In the genomic region with DNA sequence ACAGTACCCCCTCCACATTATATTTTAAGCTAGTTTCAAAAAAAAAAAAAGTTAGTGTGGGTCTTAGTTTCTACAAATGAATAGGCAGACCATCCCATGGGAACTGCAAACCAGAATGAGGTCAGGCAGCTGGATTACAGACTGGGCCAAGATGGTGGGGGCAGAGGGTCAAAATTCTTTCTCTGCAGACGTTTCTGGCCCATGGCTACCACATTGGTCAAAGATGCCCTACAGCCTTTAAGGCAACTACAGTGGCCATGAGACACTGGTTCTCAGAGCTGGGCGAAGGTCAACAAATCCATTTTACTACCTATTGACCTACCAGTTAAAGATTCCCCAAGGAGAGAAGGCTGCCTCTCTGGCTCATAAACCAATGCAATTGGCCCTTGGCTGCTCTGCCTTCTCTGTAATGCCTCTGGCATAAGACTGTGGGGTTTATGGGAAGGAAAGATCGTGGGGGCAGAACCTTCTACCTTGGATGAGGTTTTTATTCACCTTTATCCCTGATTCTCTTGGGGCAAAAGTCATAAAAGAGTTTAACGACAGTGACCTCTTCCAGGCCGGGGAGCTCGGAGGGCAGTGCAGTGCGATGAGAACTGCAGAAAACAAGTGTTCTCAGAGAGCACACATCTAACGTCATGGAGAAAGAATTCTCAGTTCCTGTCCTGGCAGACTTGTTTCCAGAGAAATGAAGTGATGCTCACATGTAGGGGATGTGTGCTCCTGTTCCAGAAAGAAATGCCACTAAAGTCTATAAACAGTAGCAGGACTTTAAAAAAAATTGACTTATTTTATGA, we compare ENCODE assay signal across 14 mouse cellular contexts. TPM values are rescaled to one million over a fixed set of nuclear protein-coding genes. Genes with fewer than 3 reads are reported as not detected.
DNase-seq lines count a peak whose midpoint lies in the region; ATAC-seq and TF ChIP-seq lines count a peak whose summit lies in the region.
"Had no signal": no experiment of that assay in that cellular context is flagged by ENCODE, and none has a peak within 500 bp of the region (broad histone marks: within the 10 kb centered on the region; RNA-seq: fewer than 3 reads in every experiment).

No protein-coding gene starts in this region.

- intact Hi-C loops in left cerebral cortex, adult 2 months (cut with DNase I): no loop called here

- peaks cover 15% of the 10 kb centered on the region for H3K4me1 ChIP-seq in liver, adult 2 months (ENCODE audit: control insufficient read depth, insufficient read depth, low read length)
- H3K4me1 ChIP-seq in liver, embryonic 12.5 days: peaks cover 1% of the 10 kb centered on the region; the same call in 1 of the 2 replicates
- H3K4me1 ChIP-seq: lung, embryonic 15.5 days had no signal

- no peak overlapping the region for H3K4me3 ChIP-seq in liver, adult 2 months (ENCODE audit: insufficient read depth, low read depth, low read length)
- no peak overlapping the region for H3K4me3 ChIP-seq in liver, embryonic 12.5 days
- H3K4me3 ChIP-seq in left cerebral cortex, adult 2 months: no peak overlapping the region
- H3K4me3 ChIP-seq: erythroblast, embryonic 14.5 days; lung, embryonic 15.5 days had no signal

- H3K27ac ChIP-seq in liver, adult 2 months (replicated peaks; ENCODE audit: insufficient read depth, low read depth, low read length): peak overlapping the region; percentile 23; the same call in 1 of the 2 replicates
- H3K27ac ChIP-seq in liver, embryonic 12.5 days: no peak overlapping the region
- H3K27ac ChIP-seq in left cerebral cortex, adult 2 months: no peak overlapping the region
- H3K27ac ChIP-seq: lung, embryonic 15.5 days had no signal

- no peak for ATAC-seq in liver, embryonic 12.5 days
- ATAC-seq: CD4-positive, CD25-positive, alpha-beta regulatory T cell, adult 4 months had no signal

- no peaks in the 10 kb centered on the region for H3K79me2 ChIP-seq in liver, adult 2 months (ENCODE audit: control insufficient read depth, insufficient read depth, low read length)

- no peak overlapping the region for H3K9ac ChIP-seq in liver, adult 2 months (ENCODE audit: low read depth, low read length)
- no peak overlapping the region for H3K9ac ChIP-seq in liver, embryonic 12.5 days
- H3K9ac ChIP-seq: lung, embryonic 15.5 days had no signal

- H3K27me3 ChIP-seq in liver, adult 2 months (ENCODE audit: control insufficient read depth, insufficient read depth, low read length): no peaks in the 10 kb centered on the region
- no peaks in the 10 kb centered on the region for H3K27me3 ChIP-seq in liver, embryonic 12.5 days (replicated peaks)
- H3K27me3 ChIP-seq: lung, embryonic 15.5 days had no signal

- no peak for TF ChIP-seq CTCF in liver, adult 2 months (IDR thresholded peaks at IDR 0.05; ENCODE audit: low read depth, low read length)
- no peak for TF ChIP-seq CTCF in left cerebral cortex, adult 2 months (IDR thresholded peaks at IDR 0.05)

- H3K36me3 ChIP-seq in liver, adult 2 months (ENCODE audit: control insufficient read depth, insufficient read depth, low read length): no peaks in the 10 kb centered on the region
- H3K36me3 ChIP-seq in liver, embryonic 12.5 days: no peaks in the 10 kb centered on the region
- H3K36me3 ChIP-seq: lung, embryonic 15.5 days had no signal

- no peak for TF ChIP-seq POLR2A in liver, adult 2 months (IDR thresholded peaks at IDR 0.05; ENCODE audit: extremely low read depth, insufficient read depth, low read length)

- H3K4me2 ChIP-seq in liver, embryonic 12.5 days: no peak overlapping the region
- H3K4me2 ChIP-seq: lung, embryonic 15.5 days had no signal

- peak; percentile 86 for DNase-seq in liver, adult 2 months (ENCODE audit: extremely low read depth, low read depth, low spot score)
- peak; percentile 41 to 55 for DNase-seq in heart, adult 9 months (ENCODE audit: low spot score in 2 of 2)
- DNase-seq in kidney, adult 18-20 months: peak; percentile 64
- peak; percentile 90 for DNase-seq in large intestine, adult 2 months (ENCODE audit: low read depth, low spot score)
- DNase-seq in embryo, embryonic 10 days (ENCODE audit: low spot score): no peak
- DNase-seq in left cerebral cortex, adult 2 months (ENCODE audit: extremely low spot score in 1 of 2, low spot score in 2 of 2): no peak
- DNase-seq in cerebellum, adult 11 months: no peak
- DNase-seq: embryo, embryonic 11 days; right cerebral cortex, postnatal 14 days had no signal

- no peaks in the 10 kb centered on the region for H3K9me3 ChIP-seq in liver, embryonic 12.5 days (replicated peaks)
- H3K9me3 ChIP-seq: lung, embryonic 15.5 days had no signal

- 26% methylated on average over 8 of the region's 8 CpGs for WGBS in liver, adult 2 months
- 65% methylated on average over 8 of the region's 8 CpGs for WGBS in liver, embryonic 12.5 days (ENCODE audit: insufficient replicate concordance)
- WGBS in large intestine, adult 2 months: 22% methylated on average over 8 of the region's 8 CpGs

RNA-seq across cellular contexts. Expression of a gene that starts 26.2 kb away (rescaled TPM):
- 54.0 and 59.7 TPM in 2 replicates for total RNA-seq in liver, adult 2 months (2014; rRNA removed)
- polyA plus RNA-seq in liver, adult 2 months (2012; rRNA removed): 19.8 and 31.1 TPM in 2 replicates
- polyA plus RNA-seq in liver, embryonic 12.5 days (2016; fragmentation: Nextera tagmentation; extraction: Ambion mirVana): 318 and 321 TPM in 2 replicates
- polyA plus RNA-seq in large intestine, adult 2 months (2012; rRNA removed): 50.9 and 66.5 TPM in 2 replicates
- total RNA-seq in left cerebral cortex, adult 2 months (2021): 100 to 1,000 TPM; 186 to 194 TPM

RNA-seq across cellular contexts. Expression of a gene that starts 51.5 kb away (rescaled TPM):
- 71.0 and 80.9 TPM in 2 replicates for total RNA-seq in liver, adult 2 months (2014; rRNA removed)
- polyA plus RNA-seq in liver, adult 2 months (2012; rRNA removed): 62.4 and 67.3 TPM in 2 replicates
- 21.8 and 23.0 TPM in 2 replicates for polyA plus RNA-seq in liver, embryonic 12.5 days (2016; fragmentation: Nextera tagmentation; extraction: Ambion mirVana)
- polyA plus RNA-seq in large intestine, adult 2 months (2012; rRNA removed): 9.3 and 12.4 TPM in 2 replicates
- total RNA-seq in left cerebral cortex, adult 2 months (2021): 10 to 100 TPM; 25.7 to 26.9 TPM

RNA-seq across cellular contexts. Expression of a gene that starts 55.9 kb away (rescaled TPM):
- total RNA-seq in liver, adult 2 months (2014; rRNA removed): not detected in 2 replicates
- not detected in 2 replicates for polyA plus RNA-seq in liver, adult 2 months (2012; rRNA removed)
- polyA plus RNA-seq in liver, embryonic 12.5 days (2016; fragmentation: Nextera tagmentation; extraction: Ambion mirVana): not detected in 2 replicates
- 11.3 and 17.2 TPM in 2 replicates for polyA plus RNA-seq in large intestine, adult 2 months (2012; rRNA removed)
- under 1 TPM; 0.28 to 0.48 TPM for total RNA-seq in left cerebral cortex, adult 2 months (2021)
- total RNA-seq: hematopoietic stem cell, adult 5-6 weeks had no signal
- polyA plus RNA-seq: CD4-positive, CD25-positive, alpha-beta regulatory T cell, adult 4 months; erythroblast, embryonic 14.5 days; lung, embryonic 15.5 days had no signal

Comparison
In these comparisons a context has a peak if more than half of its experiments do, and no peak if none do; other contexts are left out.
1. DNase-seq: peak in liver, adult 2 months (single experiment), heart, adult 9 months (2 of 2), kidney, adult 18-20 months (single experiment) and large intestine, adult 2 months (single experiment); none in embryo, embryonic 10 days (single experiment), left cerebral cortex, adult 2 months (0 of 2) and cerebellum, adult 11 months (single experiment).
2. RNA of a gene that starts 55.9 kb away (polyA plus RNA-seq): 11.3 to 17.2 TPM in large intestine, adult 2 months; not detected in liver, adult 2 months and not detected in liver, embryonic 12.5 days; every median in the first group is over 10 times any median in the second.